Mouse (Mus musculus) lung, postnatal 25 days (tissue): ENCODE measurements at regions not wholly inside any gene's neighbourhood (a gene's known extent, or its start where the extent isn't known, plus 50 kb on each side); places are given as distances from the start of the nearest gene placed in this dataset.

Experiments used
- DNase-seq: peaks from one replicate; pipeline ENCODE4 v3.0.0; 2022; ENCODE audit warnings: low spot score

DNA sequence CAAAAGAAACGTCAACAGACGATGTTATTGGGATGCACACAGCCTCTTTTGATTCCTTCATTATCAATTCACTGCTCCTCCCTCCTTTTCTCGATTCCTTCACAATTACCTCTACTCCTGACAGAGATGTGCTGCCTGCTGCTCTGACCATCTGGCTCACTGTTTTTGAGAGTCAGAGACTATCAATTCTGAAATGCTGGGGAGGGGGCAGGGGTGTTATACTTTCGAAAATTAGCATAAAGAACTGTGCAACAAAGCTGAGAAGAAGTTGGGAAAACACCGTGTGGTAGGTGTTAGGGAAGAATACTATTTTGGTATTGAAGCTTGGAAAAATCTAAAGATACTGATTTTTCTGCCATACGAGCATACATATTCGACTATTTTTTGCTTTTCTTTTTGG, 96.4 kb downstream of the Nedd1 start:
- no peak for DNase-seq

DNA sequence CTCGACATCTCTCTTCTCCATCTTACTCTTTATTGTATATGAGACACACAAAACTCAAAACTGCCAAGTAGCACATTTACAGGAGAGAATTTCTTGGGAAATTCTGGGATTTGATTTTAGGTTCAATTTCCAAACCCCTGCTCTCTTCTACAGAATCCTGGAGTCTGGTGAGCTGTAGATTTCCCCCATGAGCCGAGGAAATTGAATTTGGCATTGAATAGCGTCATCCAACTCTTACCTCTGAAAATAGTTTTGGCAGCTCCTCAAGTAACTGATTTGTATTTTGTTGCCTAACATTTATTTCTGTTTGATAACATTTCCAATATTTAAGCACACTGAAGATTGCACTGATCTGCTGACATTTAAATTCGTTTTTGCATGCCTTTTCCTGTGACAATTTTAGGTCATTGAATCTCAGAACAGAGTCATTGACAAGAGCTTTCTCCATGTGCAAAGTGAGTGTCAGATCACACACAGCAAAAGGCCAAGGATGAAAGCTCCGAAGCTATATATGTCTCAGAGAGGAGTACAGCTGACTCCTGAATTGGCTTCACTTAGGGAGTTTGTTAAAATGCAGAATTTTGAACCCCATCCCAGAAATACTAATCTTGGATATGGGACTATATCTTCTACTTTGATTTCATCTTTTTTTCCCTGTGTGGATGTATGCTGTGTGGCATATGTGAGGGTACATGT, 106.4 kb downstream of the Nedd1 start:
- no peak for DNase-seq

DNA sequence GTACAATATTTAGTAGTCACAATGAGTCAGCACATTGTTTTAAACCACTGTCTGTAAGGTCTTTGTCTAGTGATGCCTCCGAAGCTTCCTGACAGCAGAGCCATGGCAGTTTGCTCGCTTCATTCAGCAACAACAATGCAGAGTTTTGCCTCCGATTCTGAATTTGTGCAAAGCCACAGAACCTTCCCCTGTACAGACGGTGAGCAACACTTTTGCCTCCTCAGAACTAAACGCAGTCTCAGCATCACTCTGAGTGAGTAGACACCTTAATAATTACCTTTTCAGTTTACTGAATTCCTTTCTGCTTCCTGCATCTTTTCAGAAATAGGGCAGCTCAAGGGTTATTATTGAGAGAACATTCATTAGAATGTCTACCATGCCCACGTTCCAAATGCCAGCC, 107.9 kb downstream of the Nedd1 start:
- DNase-seq, result no peak

DNA sequence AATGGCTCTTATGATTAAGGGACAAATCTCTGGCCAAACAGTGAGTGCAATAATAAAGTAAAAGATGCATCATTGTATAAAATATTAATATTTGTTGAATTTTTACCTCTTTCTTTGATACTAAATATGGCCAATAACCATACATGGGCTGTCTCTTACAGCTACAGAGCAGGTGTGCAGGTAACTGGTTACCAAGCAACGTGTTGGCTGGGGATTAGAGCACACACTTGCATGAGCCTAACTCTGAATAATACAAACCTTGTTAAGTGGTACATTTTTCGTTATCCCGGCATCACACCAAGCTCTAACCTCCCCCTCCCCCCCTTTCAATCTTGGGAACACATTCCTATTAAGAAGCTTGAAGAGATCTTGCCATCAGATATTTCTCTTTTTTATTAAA, 111.2 kb downstream of the Nedd1 start:
- DNase-seq, result no peak

- DNase-seq, result no peak
Observed at GRCm38 (mm10) chr10:92606761-92607160, 115.5 kb downstream of the Nedd1 start.

GRCm38 (mm10) chr10:92605646-92606045, 116.6 kb downstream of the Nedd1 start:
- no peak for DNase-seq

GRCm38 (mm10) chr10:92600116-92600515, 122.1 kb downstream of the Nedd1 start:
- DNase-seq, result no peak

DNA sequence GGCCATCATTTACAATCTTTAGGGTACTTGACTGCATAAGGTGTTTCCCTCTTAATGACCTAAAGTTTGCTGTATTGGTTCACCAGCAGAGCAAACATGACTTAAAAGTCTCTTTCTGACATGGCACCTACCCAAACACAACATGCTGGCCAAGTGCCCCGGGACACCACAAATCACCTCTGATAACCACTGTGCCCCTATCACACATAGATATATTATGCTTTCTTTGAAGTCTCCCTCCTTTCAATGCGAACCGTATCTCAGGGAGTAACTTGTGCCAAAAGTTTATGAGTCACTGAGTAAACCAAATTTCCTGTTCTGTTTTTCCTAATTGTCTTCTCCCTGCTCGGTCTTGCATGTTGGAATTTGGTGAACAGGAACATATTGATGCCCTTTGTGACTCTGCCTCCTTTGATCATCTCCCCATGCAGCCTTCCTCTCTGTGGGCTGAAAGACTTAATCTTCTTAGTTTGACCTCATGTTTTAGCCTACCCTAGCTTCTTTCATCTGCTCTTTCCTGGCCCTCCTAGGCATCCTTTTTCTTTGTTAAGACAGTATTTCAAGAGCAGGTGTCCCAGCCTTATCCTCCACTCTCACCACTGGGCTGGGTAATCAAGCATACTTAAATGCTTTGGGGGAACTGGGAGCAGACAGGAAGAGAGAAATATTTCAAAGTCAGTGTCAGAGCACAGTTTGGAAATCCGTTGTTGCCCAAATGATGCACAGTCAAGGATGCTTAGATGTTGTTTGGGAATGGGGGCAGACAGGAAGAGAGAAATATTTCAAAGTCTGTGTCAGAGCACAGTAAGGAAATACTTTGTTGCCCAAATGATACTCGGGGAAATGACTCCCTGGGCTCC, 126.5 kb downstream of the Nedd1 start:
- no peak for DNase-seq

DNA sequence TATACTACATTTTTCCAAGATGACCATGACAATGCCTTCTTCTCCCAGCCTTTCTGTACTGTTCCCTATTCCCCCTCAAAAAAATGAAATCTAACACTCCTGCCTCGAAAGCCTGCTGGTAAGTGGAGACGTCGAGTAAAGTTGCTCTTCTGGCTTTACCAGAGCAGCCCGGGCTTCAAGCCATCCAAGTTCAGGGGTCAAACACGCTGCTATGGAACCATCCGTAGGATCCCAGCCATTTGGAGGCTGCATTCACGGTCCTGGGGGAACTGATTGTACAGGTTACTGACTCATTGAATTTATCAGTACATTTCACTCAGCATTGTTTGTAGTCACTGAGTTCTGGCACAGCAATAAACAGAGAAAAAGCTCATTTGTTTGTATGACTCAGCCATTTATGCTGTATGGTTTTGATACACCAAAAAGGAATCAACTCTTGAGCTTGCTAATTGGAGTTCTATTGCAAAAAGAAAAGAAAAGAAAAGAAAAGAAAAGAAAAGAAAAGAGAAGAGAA, 128.2 kb downstream of the Nedd1 start:
- no peak for DNase-seq

GRCm38 (mm10) chr10:92578872-92579271, 143.3 kb downstream of the Nedd1 start:
- DNase-seq, result no peak

- DNase-seq, result no peak
Observed at GRCm38 (mm10) chr10:92570496-92570895, 151.7 kb downstream of the Nedd1 start.

- DNase-seq, result no peak
Observed at GRCm38 (mm10) chr10:92557463-92557862, 164.8 kb downstream of the Nedd1 start.

- DNase-seq, result no peak
Observed at GRCm38 (mm10) chr10:92556526-92557422, 165.4 kb downstream of the Nedd1 start.

DNA sequence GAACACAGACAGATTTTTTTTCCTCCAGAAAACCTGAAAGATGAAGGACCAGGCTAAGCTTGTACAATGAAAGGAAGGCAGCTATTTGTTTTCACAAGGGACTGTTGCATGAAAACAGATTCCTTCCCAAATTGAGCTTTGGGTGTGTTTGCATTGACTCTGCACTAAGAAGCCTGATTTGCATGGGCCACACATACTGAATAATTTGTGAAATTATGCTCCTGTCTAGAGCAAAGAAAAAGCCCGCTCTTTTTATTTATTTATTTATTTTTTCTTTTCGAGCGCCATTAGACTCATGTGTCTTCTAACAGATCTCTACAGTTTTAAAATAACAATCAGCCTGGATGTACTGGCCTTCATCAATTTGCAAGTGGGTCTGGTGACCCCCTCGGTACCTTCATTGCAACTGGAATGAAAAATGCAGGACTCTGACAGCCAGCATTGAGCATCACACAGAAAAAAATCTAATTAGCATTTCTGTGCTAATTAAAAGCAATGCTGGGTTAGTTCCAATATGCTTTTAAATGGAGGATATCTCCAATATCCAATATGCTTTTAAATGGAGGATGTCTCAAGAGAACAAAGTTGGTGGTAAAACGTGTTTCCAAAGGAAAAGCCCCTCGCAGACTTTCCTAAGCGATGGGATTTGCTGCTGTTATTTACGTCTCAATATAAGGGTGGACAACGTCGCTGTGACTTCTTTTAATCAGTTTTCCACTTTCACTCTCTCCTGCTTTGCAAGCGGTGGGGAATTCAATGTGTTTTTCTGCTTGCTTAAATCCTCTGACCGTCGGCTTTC, 166.3 kb downstream of the Nedd1 start:
- no peak for DNase-seq

GRCm38 (mm10) chr10:92553966-92554365, 168.3 kb downstream of the Nedd1 start:
- DNase-seq, result no peak

GRCm38 (mm10) chr10:92548875-92549586, 173.2 kb downstream of the Nedd1 start:
- no peak for DNase-seq

- DNase-seq, result no peak
Observed at GRCm38 (mm10) chr10:92538433-92538832, 183.8 kb downstream of the Nedd1 start.

- no peak for DNase-seq
Observed at GRCm38 (mm10) chr10:92516886-92517285, 205.3 kb downstream of the Nedd1 start.

DNA sequence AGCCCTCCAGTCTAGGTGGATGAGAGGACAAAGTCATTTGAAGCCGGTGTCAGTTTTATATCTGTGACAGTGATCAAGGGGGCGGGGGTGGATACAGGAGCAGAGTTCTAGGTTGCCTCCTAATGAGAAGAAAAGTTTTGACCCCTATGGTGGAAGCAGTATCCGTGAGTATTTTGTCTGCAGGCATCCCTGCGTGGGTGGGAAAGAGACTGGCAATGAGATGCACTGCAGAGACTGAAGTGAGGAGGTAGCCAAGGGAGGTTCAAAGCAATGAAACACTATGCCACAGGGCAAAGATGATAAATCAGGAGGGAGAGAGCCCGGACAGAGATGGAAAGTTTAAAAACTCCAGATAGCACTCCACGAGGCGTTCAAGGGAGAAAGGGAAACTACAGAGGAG, 210.5 kb downstream of the Nedd1 start:
- DNase-seq, result no peak

DNA sequence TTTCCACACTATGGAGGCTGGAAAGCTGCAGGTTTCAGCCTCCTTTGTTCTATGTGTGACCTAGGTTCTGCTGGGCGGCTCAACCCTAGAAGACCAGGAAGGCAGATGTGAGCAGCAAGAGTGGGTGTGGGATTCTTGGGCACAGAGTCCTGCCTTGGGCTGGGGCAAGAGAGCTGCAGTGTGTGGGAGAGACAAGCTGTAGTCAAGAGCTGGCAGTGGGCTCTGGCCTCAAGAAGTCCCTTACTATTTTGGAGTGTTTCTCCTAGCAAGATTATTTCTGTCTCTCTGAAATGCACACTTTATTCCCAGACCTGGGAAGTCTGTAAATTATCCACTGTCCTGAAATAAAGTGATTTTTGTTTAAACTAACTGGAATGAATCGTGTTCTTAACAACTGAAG, 211.5 kb downstream of the Nedd1 start:
- DNase-seq, result no peak

- DNase-seq, result no peak
Observed at GRCm38 (mm10) chr10:92504271-92504670, 217.9 kb downstream of the Nedd1 start.
